ENCODE assay signal across 10 mouse cellular contexts in the genomic region with DNA sequence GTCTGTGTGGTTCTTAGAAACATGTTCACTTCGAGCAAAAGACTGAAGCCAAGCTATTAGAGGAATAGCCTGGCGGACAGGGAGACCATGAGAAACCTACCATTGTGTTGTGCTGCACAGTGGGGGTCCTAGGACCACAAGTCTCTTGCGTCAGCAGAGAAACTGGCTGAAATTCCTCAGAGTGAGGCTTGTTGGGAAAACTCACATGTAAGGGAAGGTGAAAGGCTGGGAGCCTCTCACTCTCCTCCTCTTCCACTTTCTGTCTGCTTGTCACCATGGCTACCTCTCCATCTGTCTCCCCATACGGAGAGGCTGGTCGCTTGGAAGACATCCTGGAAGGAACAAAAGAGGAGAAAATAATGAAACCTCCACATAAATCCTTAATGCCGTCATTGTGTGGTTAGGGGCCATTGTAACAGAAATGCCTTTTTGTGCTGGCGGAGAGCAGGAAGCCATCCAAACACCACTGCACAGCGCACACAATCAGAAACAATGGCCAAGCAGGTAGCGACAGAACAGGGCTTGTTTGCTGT.
A peak's percentile ranks its signal among the peaks of the same experiment; 100 is the strongest.
DNase-seq lines count a peak whose midpoint lies in the region; ATAC-seq and TF ChIP-seq lines count a peak whose summit lies in the region.
"Had no signal": no experiment of that assay in that cellular context is flagged by ENCODE, and none has a peak within 500 bp of the region (broad histone marks: within the 10 kb centered on the region; RNA-seq: fewer than 3 reads in every experiment).

No protein-coding gene starts in this region.

- no peak overlapping the region for H3K9ac ChIP-seq in intestine, embryonic 14.5 days (ENCODE audit: low read length)
- H3K9ac ChIP-seq in intestine, postnatal 0 days (ENCODE audit: low read depth, low read length): no peak overlapping the region
- H3K9ac ChIP-seq in forebrain, postnatal 0 days: peak overlapping the region; percentile 28

- no peak for TF ChIP-seq CTCF in intestine, postnatal 0 days (IDR thresholded peaks at IDR 0.05; ENCODE audit: low read depth)
- TF ChIP-seq CTCF in forebrain, postnatal 0 days (IDR thresholded peaks at IDR 0.05; ENCODE audit: low read depth): no peak

- intact Hi-C loops in left cerebral cortex, postnatal 14 days (cut with DNase I): no loop called here

- peak; percentile 43 for DNase-seq in intestine, embryonic 14.5 days (ENCODE audit: low spot score)
- peak; percentile 71 for DNase-seq in forebrain, postnatal 0 days
- peak; percentile 44 to 52 for DNase-seq in left cerebral cortex, postnatal 14 days (ENCODE audit: low spot score in 2 of 2)
- DNase-seq in right cerebral cortex, postnatal 25 days: peak; percentile 60
- no peak for DNase-seq in spleen, postnatal 10 days (ENCODE audit: low spot score in 2 of 2)
- no peak for DNase-seq in urinary bladder, postnatal 36 days (ENCODE audit: low spot score in 2 of 2)
- no peak for DNase-seq in adrenal gland, postnatal 25 days
- DNase-seq: adrenal gland, postnatal 14 days; gastrocnemius, adult 2 months had no signal

- ATAC-seq in intestine, embryonic 14.5 days (replicated peaks; ENCODE audit: low FRiP score, low TSS enrichment, low read depth): no peak
- no peak for ATAC-seq in intestine, postnatal 0 days
- peak; percentile 83 for ATAC-seq in forebrain, postnatal 0 days

- H3K9me3 ChIP-seq in intestine, embryonic 14.5 days (ENCODE audit: control insufficient read depth, low read length): no peaks in the 10 kb centered on the region
- no peaks in the 10 kb centered on the region for H3K9me3 ChIP-seq in intestine, postnatal 0 days (ENCODE audit: control insufficient read depth)
- no peaks in the 10 kb centered on the region for H3K9me3 ChIP-seq in forebrain, postnatal 0 days (ENCODE audit: low read length)

- H3K4me3 ChIP-seq in intestine, embryonic 14.5 days (ENCODE audit: low read depth, low read length): no peak overlapping the region
- H3K4me3 ChIP-seq in intestine, postnatal 0 days (ENCODE audit: low read depth, low read length): no peak overlapping the region
- H3K4me3 ChIP-seq in forebrain, postnatal 0 days (ENCODE audit: low read depth, low read length): no peak overlapping the region
- H3K4me3 ChIP-seq: gastrocnemius, adult 2 months had no signal

- no peaks in the 10 kb centered on the region for H3K4me1 ChIP-seq in intestine, embryonic 14.5 days (replicated peaks; ENCODE audit: control insufficient read depth, insufficient read depth, low read length)
- no peaks in the 10 kb centered on the region for H3K4me1 ChIP-seq in intestine, postnatal 0 days (replicated peaks; ENCODE audit: control insufficient read depth, insufficient read depth, low read length)
- peaks cover 15% of the 10 kb centered on the region for H3K4me1 ChIP-seq in forebrain, postnatal 0 days (ENCODE audit: insufficient read depth)

- 84% methylated on average over 9 of the region's 9 CpGs for WGBS in intestine, embryonic 14.5 days
- 82% methylated on average over 9 of the region's 9 CpGs for WGBS in intestine, postnatal 0 days
- 13% methylated on average over 9 of the region's 9 CpGs for WGBS in forebrain, postnatal 0 days

- H3K27me3 ChIP-seq in intestine, embryonic 14.5 days (replicated peaks; ENCODE audit: control insufficient read depth, insufficient read depth, low read length): no peaks in the 10 kb centered on the region
- H3K27me3 ChIP-seq in intestine, postnatal 0 days (replicated peaks; ENCODE audit: control insufficient read depth, insufficient read depth, low read length): no peaks in the 10 kb centered on the region
- H3K27me3 ChIP-seq in forebrain, postnatal 0 days (ENCODE audit: insufficient read depth, low read length): no peaks in the 10 kb centered on the region

- H3K36me3 ChIP-seq in intestine, embryonic 14.5 days (ENCODE audit: control insufficient read depth, insufficient read depth, low read length): no peaks in the 10 kb centered on the region
- no peaks in the 10 kb centered on the region for H3K36me3 ChIP-seq in intestine, postnatal 0 days (ENCODE audit: control insufficient read depth, insufficient read depth)
- no peaks in the 10 kb centered on the region; the same call in 1 of the 2 replicates for H3K36me3 ChIP-seq in forebrain, postnatal 0 days (ENCODE audit: insufficient read depth)

- H3K27ac ChIP-seq in intestine, embryonic 14.5 days (ENCODE audit: low read depth): no peak overlapping the region
- no peak overlapping the region for H3K27ac ChIP-seq in intestine, postnatal 0 days (ENCODE audit: low read depth, low read length)
- H3K27ac ChIP-seq in forebrain, postnatal 0 days (ENCODE audit: low read depth, low read length): peak overlapping the region; percentile 81
- H3K27ac ChIP-seq: gastrocnemius, adult 2 months had no signal

- H3K4me2 ChIP-seq in intestine, embryonic 14.5 days (ENCODE audit: low read length): no peak overlapping the region
- H3K4me2 ChIP-seq in intestine, postnatal 0 days (replicated peaks; ENCODE audit: low read depth): no peak overlapping the region
- peak overlapping the region; percentile 16; the same call in 1 of the 2 replicates for H3K4me2 ChIP-seq in forebrain, postnatal 0 days (ENCODE audit: low read depth)

Comparison
In these comparisons a context has a peak if more than half of its experiments do, and no peak if none do; other contexts are left out.
1. DNase-seq: peak in intestine, embryonic 14.5 days (single experiment), forebrain, postnatal 0 days (single experiment), left cerebral cortex, postnatal 14 days (2 of 2) and right cerebral cortex, postnatal 25 days (single experiment); none in spleen, postnatal 10 days (0 of 2), urinary bladder, postnatal 36 days (0 of 2) and adrenal gland, postnatal 25 days (single experiment).